Mouse (Mus musculus) CH12.LX (cell line): ENCODE results near the gene Ptprg. TPM values are rescaled to one million over a fixed set of nuclear protein-coding genes. Genes with fewer than 3 reads are reported as not detected.

Source experiments
- DNase-seq: peaks from one replicate; pipeline ENCODE4 v3.0.0-alpha.2; 2013; ENCODE audit errors: extremely low read depth
- H3K27ac ChIP-seq: 2 replicates; pipeline ENCODE4 v1.5.1; 2012; ENCODE audit warnings: low read depth, mild to moderate bottlenecking, control low read depth, moderate library complexity; ENCODE audit not compliant: insufficient read depth
- H3K27me3 ChIP-seq: replicated peaks from 2 replicates; pipeline ENCODE3; 2012; ENCODE audit warnings: inconsistent platforms
- H3K36me3 ChIP-seq, 2 experiments: replicated peaks in 1 of 2; 2 replicates each; pipeline versions ENCODE3 to v1.6.1; 2012; ENCODE audit warnings: inconsistent platforms in 1 of 2, low read length in 1 of 2, mild to moderate bottlenecking in 1 of 2, mixed read lengths in 1 of 2, moderate library complexity in 1 of 2; ENCODE audit not compliant: control insufficient read depth in 1 of 2, insufficient read depth in 1 of 2
- H3K4me1 ChIP-seq, 2 experiments: 2 replicates each; pipeline ENCODE4 v1.6.1; 2012; ENCODE audit warnings: inconsistent platforms in 1 of 2, moderate library complexity in 1 of 2; ENCODE audit not compliant: insufficient read depth in 2 of 2, control insufficient read depth in 1 of 2
- H3K4me2 ChIP-seq: 2 replicates; pipeline ENCODE4 v1.6.1; 2012; ENCODE audit warnings: low read depth, mild to moderate bottlenecking, control low read depth; ENCODE audit not compliant: poor library complexity, insufficient read depth, severe bottlenecking
- H3K4me3 ChIP-seq, 3 experiments: fragments of 150-350 bp in 1 of 3; sonication (generic) in 1 of 3; replicated peaks in 1 of 3; 2 replicates each; pipeline versions ENCODE3 to v1.5.1; 2011 to 2012; ENCODE audit warnings: low read depth in 2 of 3, low read length in 2 of 3, mild to moderate bottlenecking in 2 of 3, moderate library complexity in 2 of 3, control low read depth in 1 of 3, improper control_type of control experiment in 1 of 3, inconsistent platforms in 1 of 3, mixed read lengths in 1 of 3; ENCODE audit not compliant: poor library complexity in 1 of 3
- H3K79me2 ChIP-seq: replicated peaks from 2 replicates; pipeline ENCODE4 v1.6.1; 2012; ENCODE audit warnings: mild to moderate bottlenecking, moderate library complexity; ENCODE audit not compliant: control insufficient read depth, poor library complexity, insufficient read depth, severe bottlenecking; ENCODE audit errors: extremely low read depth
- H3K9ac ChIP-seq: 2 replicates; pipeline ENCODE4 v1.6.1; 2012; ENCODE audit warnings: low read depth, mild to moderate bottlenecking, control low read depth, moderate library complexity; ENCODE audit not compliant: insufficient read depth
- H3K9me3 ChIP-seq: replicated peaks from 2 replicates; pipeline ENCODE3; 2012; ENCODE audit warnings: low read length, inconsistent platforms, mixed read lengths
- BHLHE40 ChIP-seq: IDR thresholded peaks from 2 replicates; pipeline ENCODE4 v1.6.1; 2011; ENCODE audit warnings: mild to moderate bottlenecking, low read depth, low read length, improper control_type of control experiment
- E2F4 ChIP-seq: IDR thresholded peaks from 2 replicates; pipeline ENCODE4 v1.6.1; 2011; ENCODE audit warnings: low read depth, low read length, improper control_type of control experiment; ENCODE audit not compliant: insufficient replicate concordance
- ELF1 ChIP-seq: IDR thresholded peaks from 2 replicates; pipeline ENCODE4 v1.6.1; 2014; ENCODE audit warnings: low read depth, mild to moderate bottlenecking, inconsistent platforms, low read length, improper control_type of control experiment
- HCFC1 ChIP-seq: IDR thresholded peaks from 2 replicates; pipeline ENCODE4 v1.6.1; 2012; ENCODE audit warnings: low read depth, mild to moderate bottlenecking, inconsistent platforms, low read length, improper control_type of control experiment
- JUND ChIP-seq: conservative IDR thresholded peaks from 2 replicates; pipeline ENCODE4 v1.6.1; 2011; ENCODE audit warnings: low read depth, low read length, improper control_type of control experiment
- KAT2A ChIP-seq: IDR thresholded peaks from 2 replicates; pipeline ENCODE4 v1.6.1; 2012; ENCODE audit warnings: low read length, improper control_type of control experiment, inconsistent platforms; ENCODE audit not compliant: insufficient replicate concordance
- MAFK ChIP-seq: IDR thresholded peaks from 2 replicates; pipeline ENCODE4 v1.6.1; 2011; ENCODE audit warnings: low read length, improper control_type of control experiment; ENCODE audit not compliant: insufficient replicate concordance
- MAX ChIP-seq: IDR thresholded peaks from 2 replicates; pipeline ENCODE4 v1.6.1; 2011; ENCODE audit warnings: low read length, improper control_type of control experiment
- MXI1 ChIP-seq: IDR thresholded peaks from 2 replicates; pipeline ENCODE4 v1.6.1; 2011; ENCODE audit warnings: mild to moderate bottlenecking, low read depth, low read length, improper control_type of control experiment
- MYC ChIP-seq: IDR thresholded peaks from 2 replicates; pipeline ENCODE4 v1.6.1; 2011; ENCODE audit warnings: low read depth, mild to moderate bottlenecking, improper control_type of control experiment, low read length
- NELFE ChIP-seq: IDR thresholded peaks from 2 replicates; pipeline ENCODE4 v1.6.1; 2011; ENCODE audit warnings: low read depth, low read length, improper control_type of control experiment
- NRF1 ChIP-seq: IDR thresholded peaks from 2 replicates; pipeline ENCODE4 v1.6.1; 2014; ENCODE audit warnings: low read depth, mild to moderate bottlenecking, inconsistent platforms, low read length, improper control_type of control experiment, moderate library complexity
- POLR2A ChIP-seq: IDR thresholded peaks from 2 replicates; pipeline ENCODE4 v1.6.1; 2011; ENCODE audit warnings: low read depth, mild to moderate bottlenecking, improper control_type of control experiment, low read length
- POLR2AphosphoS2 ChIP-seq: IDR thresholded peaks from 2 replicates; pipeline ENCODE4 v1.6.1; 2011; ENCODE audit warnings: low read depth, low read length, improper control_type of control experiment
- RAD21 ChIP-seq: IDR thresholded peaks from 2 replicates; pipeline ENCODE4 v1.6.1; 2011; ENCODE audit warnings: low read depth, mild to moderate bottlenecking, low read length, improper control_type of control experiment, moderate library complexity
- RCOR1 ChIP-seq: conservative IDR thresholded peaks from 2 replicates; pipeline ENCODE4 v1.6.1; 2012; ENCODE audit warnings: low read depth, mild to moderate bottlenecking, inconsistent platforms, low read length, improper control_type of control experiment
- SIN3A ChIP-seq: IDR thresholded peaks from 2 replicates; pipeline ENCODE4 v1.6.1; 2012; ENCODE audit warnings: low read length, improper control_type of control experiment, inconsistent platforms
- TBP ChIP-seq: conservative IDR thresholded peaks from 2 replicates; pipeline ENCODE4 v1.6.1; 2011; ENCODE audit warnings: low read depth, low read length, improper control_type of control experiment
- TCF12 ChIP-seq: IDR thresholded peaks from 2 replicates; pipeline ENCODE4 v1.6.1; 2014; ENCODE audit warnings: low read depth, mild to moderate bottlenecking, inconsistent platforms, low read length, improper control_type of control experiment
- UBTF ChIP-seq: IDR thresholded peaks from 2 replicates; pipeline ENCODE4 v1.6.1; 2012; ENCODE audit warnings: low read depth, mild to moderate bottlenecking, inconsistent platforms, low read length, improper control_type of control experiment, moderate library complexity
- USF2 ChIP-seq: conservative IDR thresholded peaks from 2 replicates; pipeline ENCODE4 v1.6.1; 2011; ENCODE audit warnings: low read depth, low read length, improper control_type of control experiment
- ZC3H11A ChIP-seq: IDR thresholded peaks from 2 replicates; pipeline ENCODE4 v1.6.1; 2012; ENCODE audit warnings: low read depth, mild to moderate bottlenecking, inconsistent platforms, low read length, improper control_type of control experiment
- ZMIZ1 ChIP-seq: IDR thresholded peaks from 2 replicates; pipeline ENCODE4 v1.6.1; 2012; ENCODE audit warnings: low read depth, mild to moderate bottlenecking, inconsistent platforms, low read length, improper control_type of control experiment
- ZNF384 ChIP-seq: IDR thresholded peaks from 2 replicates; pipeline ENCODE4 v1.6.1; 2012; ENCODE audit warnings: low read depth, low read length, improper control_type of control experiment, inconsistent platforms
- dilution Hi-C: fragments of 300-500 bp; cut with MboI; formaldehyde crosslinking; loops from 2 replicates; pipeline ENCODE4 v1.14.3; 2020; ENCODE audit warnings: low sequenced_read_pairs; ENCODE audit not compliant: extremely low pct_unique_long_range_greater_than_20kb, extremely low pct_ligation_motif_present
- in situ Hi-C: fragments of 300-500 bp; cut with MboI; formaldehyde crosslinking; loops from 3 replicates; pipeline ENCODE4 v1.14.3; 2019; ENCODE audit warnings: low sequenced_read_pairs, low pct_ligation_motif_present, low pct_unique_long_range_greater_than_20kb, mixed read lengths
- polyA plus RNA-seq: library from polyadenylated mRNA; unstranded; fragments of >175 nt; gene quantifications from 2 replicates; pipeline ENCODE4 v1.2.1, GENCODE M21; 2012; ENCODE audit warnings: low read depth; ENCODE audit not compliant: insufficient read length
- total RNA-seq, 2 experiments: library from RNA; depleted of rRNA; stranded (reverse); fragments of 300-350 nt in 1 of 2; fragments of >200 nt in 1 of 2; gene quantifications; 2 replicates each; pipeline ENCODE4 v1.2.3; 2012 to 2014

Gene Ptprg
- total and polyA plus RNA-seq, 3 experiments, result 0.08 TPM; not detected in 2

GRCm38 (mm10) chr14:12284141-12284912, 731.0 kb downstream of the Ptprg start, which contains the start of gene 3830406C13Rik:
3830406C13Rik (plus strand) TSS chr14:12284173.
- H3K27me3 ChIP-seq, result no peaks in the 10 kb centered on the region
- TF ChIP-seq KAT2A (no peak), NELFE (peak; percentile 85), ZC3H11A (no peak), NRF1 (peak; percentile 90), TBP (no peak), E2F4 (no peak), ZNF384 (no peak), ELF1 (peak; percentile 96), BHLHE40 (0 out of 2 replicates have a peak, but pooled peaks have one; percentile 14), HCFC1 (peak; percentile 69), POLR2A (peak; percentile 95), JUND (no peak), RAD21 (no peak), TCF12 (peak; percentile 83), MYC (no peak), SIN3A (no peak; the same call in 1 of the 2 replicates), MAFK (no peak), UBTF (peak; percentile 86), USF2 (no peak), RCOR1 (no peak), POLR2AphosphoS2 (peak; percentile 67; the same call in 1 of the 2 replicates), ZMIZ1 (peak; percentile 66; the same call in 1 of the 2 replicates), MAX (peak; percentile 34; the same call in 1 of the 2 replicates), MXI1 (peak; percentile 79)
- H3K27ac ChIP-seq, result peak within 1 kb of the TSS; percentile 67
- peaks cover 5 to 17% of the 10 kb centered on the region in 2 experiments for H3K36me3 ChIP-seq
- in situ Hi-C loops, result no loop called here
- no peaks in the 10 kb centered on the region for H3K9me3 ChIP-seq
- peak within 1 kb of the TSS; percentile 75 to 97 (median 82) for H3K4me3 ChIP-seq
- peaks cover 6 to 25% of the 10 kb centered on the region in 2 experiments; a peak in 2 of 4 replicates for H3K4me1 ChIP-seq
- H3K4me2 ChIP-seq, result peak within 1 kb of the TSS; percentile 53
- peak within 1 kb of the TSS; percentile 95 for H3K9ac ChIP-seq
- H3K79me2 ChIP-seq, result no peaks in the 10 kb centered on the region
- DNase-seq, result peak; percentile 89
- dilution Hi-C loops, result no loop called here
